Mouse (Mus musculus) ES-Bruce4 (cell line): Measurements from ENCODE around the gene Crabp2.

Source experiments
- CTCF ChIP-seq: IDR thresholded peaks from one replicate; pipeline ENCODE4 v1.8.1; 2011; ENCODE audit warnings: low read depth, low read length
- POLR2A ChIP-seq: IDR thresholded peaks from one replicate; pipeline ENCODE4 v1.8.1; 2011; ENCODE audit warnings: low read length; ENCODE audit not compliant: insufficient read depth

GRCm38 (mm10) chr3:87934501-87934900 lies 14.0 kb upstream of the Crabp2 start:
- TF ChIP-seq POLR2A (no peak), CTCF (no peak)
